Mouse (Mus musculus) kidney, adult 9 months (tissue): ENCODE measurements around the gene Gm8906.
"Not testable (repeated sequence)": the region's sequence is repeated elsewhere in the genome, so short reads cannot be mapped to it uniquely, and the experiment has no call there.

Experiments used
- DNase-seq: peaks from one replicate; pipeline ENCODE4 v3.0.0; 2022

The Gm8906 gene

GRCm38 (mm10) chr5:11502385-11502784 lies at the start of gene Gm8906:
Gene Gm8906, plus strand, starts transcription at chr5:11502685.
- not testable (repeated sequence) for DNase-seq
